Mouse (Mus musculus): ENCODE results near the gene Il6ra. TPM values are rescaled to one million over a fixed set of nuclear protein-coding genes. Genes with fewer than 3 reads are reported as not detected.

Il6ra gene
- 1 to 10 TPM; 5.0 to 6.1 TPM for total RNA-seq (2021)
- long read RNA-seq, experiment 1 = 0 reads
- long read RNA-seq, experiment 2 = 0 reads

DNA sequence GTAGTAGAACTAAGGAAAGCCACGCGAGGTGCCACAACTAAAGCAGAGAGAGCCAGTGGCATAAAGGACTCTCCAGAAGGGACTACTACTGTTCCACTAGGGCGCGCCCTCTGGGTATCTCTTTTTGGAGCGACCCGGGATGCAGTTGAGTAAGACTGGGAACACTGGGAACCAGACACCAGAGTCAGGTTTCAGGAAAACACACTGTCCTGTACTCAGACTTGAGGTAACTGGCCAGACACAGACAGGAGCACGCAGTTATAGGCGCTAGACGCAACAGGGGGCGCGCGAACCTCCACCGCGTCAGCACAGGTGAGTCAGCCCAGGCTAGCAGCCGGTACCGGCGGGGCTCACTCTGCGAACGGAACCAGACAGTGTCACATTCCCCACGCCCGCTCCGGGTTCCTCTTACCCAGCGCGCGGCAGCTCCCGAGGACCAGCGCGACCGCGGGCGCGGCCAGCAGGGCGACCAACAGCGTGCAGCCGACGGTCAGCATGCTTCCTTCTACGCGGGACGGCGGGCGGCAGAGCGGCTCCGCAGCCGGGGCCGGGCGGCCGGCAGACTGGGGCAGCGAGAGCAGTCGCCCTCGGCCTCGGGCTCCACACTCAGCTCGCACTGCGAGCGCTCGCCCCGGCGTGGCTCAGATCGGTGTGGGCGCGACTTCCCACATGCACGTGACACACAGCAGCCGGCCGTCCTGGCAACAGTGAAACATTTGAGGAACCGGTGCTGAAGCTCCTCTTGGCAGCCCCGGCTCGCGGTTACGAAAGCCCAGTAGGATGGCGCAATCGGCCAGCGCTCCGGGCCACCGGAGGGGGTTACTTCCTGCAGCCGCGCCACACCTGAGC is at the start of gene Il6ra:
Il6ra (minus strand) TSS at position 654 of the 849 bp plus-strand sequence.
- DNase-seq (ENCODE audit: low spot score in 2 of 2) = peak; percentile 73 to 82

DNA sequence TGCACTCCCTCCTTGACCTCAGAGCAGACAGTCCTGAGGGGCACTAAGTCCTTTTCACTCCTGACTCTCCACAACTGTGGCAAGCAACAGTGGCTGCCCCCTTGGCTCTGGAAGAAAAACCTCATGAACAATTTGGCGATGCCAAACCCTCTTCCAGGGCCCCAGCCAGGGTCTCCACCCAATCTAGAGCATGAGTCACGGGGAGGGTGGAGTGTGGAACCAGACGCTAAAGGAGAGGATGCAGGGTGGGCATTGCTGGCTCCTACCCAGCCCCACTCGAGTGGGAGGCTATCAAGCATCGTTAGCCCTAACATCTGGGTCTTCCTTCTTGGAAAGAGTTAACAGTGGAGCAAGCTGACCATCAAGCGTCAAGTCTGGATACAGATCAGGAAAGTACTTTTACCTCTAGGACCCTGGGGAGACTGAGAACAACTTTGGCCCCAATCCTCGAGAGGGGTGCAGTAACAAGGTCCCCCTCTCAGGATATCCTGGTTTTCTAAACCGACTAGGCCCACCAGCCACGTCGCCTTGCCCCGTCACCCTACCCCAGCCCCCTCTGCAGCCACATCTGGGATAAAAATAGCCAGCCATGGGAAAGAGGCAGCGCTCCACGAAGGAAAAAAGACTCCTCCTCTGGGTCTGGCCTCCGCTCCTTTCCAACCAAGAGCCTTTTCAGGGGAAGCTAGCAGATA is 49.2 kb upstream of the Il6ra start:
- peak in 1 of 2 experiments; percentile 32 for DNase-seq (ENCODE audit: low spot score in 2 of 2)

DNA sequence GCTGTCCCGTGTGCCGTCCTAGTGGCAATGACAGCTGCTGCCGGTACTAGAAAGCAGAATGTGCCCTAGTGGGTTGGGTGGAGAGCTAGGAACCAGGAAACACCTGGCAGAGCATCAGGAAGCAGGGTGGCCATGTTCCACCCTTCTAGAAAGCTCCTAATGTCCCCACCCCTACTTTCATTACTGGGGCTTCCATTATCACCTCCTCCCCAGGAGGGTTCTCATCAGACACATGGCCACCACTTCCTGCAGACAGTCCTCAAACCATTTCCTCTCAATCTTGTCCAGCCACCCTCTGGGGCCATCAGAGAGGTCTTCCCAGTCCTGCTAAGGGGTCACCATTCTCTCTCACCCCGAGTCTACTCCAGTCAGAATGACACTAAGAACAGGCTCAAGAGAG is 48.4 kb upstream of the Il6ra start:
- DNase-seq (ENCODE audit: low spot score in 2 of 2) = no peak

DNA sequence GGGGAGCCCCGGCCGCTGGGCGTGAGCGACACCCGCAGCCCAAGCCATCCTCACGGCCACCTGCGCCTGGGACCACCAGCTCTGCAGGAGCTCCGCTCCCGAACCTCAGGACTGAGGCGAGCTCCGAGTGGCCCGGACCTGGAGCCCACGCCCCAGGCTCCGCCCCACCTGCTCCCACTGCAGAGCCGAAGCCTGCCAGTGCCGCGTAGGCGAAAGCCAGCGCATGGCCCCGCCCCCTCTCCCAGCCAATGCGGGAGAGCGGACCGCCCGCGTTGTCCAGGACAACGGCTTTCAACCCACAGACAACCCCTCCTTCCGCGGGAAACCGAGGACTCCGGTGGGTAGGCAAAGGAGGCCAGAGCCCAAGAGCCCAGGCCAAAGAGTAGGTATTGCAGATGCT is 47.5 kb upstream of the Il6ra start:
- DNase-seq (ENCODE audit: low spot score in 2 of 2) = peak; percentile 91 to 96

DNA sequence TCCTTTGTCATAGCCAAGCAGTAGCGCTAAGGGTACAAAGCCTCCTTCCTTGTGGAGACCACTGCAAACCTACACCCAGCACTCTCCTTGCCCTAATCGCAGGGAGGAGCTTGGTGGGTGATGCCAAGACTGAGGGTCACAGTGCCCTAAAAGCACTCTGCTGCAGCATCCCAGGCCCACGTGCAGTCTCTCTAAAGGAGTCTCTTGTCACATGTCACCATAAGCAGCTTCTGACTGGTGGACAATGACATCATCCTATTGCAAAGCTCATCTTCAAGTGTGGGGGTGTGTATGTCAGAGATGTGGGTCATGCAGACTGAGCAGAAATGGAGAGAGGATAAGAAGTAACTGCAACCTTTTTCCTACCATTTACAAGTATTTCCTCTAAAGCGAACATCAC is 46.4 kb upstream of the Il6ra start:
- DNase-seq (ENCODE audit: low spot score in 2 of 2) = peak; percentile 48 to 67

DNA sequence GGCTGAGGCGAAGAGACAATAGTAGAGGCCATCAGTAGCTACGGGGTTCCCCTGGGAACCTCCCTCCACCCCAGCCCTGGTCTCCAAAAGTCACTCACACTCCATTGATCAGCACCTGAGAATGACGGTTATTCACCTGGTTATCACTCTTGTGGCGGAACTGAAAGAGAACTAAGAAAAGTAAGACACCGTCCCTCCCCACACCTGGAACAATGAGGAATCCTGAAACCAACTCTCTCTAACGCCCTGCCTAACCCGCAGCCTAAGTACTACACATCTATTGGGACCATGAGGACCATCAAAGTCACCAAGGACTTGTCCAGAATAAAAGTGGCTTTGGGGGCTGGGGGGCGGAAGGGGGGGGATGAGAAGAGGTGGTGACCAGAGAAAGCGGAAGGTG is 44.9 kb upstream of the Il6ra start:
- DNase-seq (ENCODE audit: low spot score in 2 of 2) = no peak

DNA sequence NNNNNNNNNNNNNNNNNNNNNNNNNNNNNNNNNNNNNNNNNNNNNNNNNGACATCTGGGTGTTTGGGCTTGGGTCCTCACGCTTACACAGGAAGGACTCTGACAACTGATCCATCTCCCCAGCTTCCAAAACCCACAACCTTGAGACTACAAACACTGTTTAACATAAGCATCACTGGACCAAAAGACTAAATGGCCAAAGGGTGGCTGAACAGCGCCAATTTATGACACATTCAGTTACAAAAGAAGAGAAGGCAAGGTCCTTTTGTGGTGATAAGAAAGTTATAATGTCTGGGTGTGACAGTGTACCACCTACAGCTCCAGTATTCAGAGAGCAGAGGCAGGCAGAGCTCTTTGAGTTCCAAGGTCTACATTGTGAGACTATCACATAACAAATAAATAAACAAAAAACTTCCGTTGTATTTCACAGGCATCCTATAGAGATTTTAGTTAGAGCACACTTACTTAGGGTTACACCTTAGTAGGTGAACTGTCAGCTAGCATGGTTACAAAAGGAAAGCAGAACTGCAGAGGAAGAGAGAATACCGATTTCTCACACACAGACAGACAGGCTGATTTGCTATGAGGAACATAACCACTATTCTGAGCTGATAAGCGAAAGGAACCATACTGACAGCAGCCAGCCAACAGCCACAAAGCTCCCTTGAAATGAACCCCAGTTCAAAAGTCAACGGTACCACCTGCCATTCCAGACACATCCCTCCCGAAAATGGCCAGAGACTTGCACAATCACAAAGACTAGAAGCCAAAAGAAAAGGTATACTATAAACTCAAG is 43.4 kb upstream of the Il6ra start:
- no peak for DNase-seq (ENCODE audit: low spot score in 2 of 2)

DNA sequence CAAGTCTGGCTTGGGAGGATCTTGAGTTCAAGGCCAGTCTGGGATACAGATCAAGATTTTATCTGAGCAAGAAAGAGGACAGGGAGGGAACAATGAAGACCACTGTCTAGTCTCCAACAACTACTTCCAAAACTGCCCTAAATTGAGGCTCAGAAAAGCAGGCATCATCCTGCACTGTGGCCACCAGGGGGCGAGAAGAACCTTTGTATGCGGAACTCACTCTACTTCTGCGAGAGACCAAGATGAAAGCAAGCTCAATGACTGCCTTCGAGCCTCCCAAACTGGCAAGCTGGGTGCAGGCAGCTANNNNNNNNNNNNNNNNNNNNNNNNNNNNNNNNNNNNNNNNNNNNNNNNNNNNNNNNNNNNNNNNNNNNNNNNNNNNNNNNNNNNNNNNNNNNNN is 40.4 kb upstream of the Il6ra start:
- DNase-seq (ENCODE audit: low spot score in 2 of 2) = peak; percentile 65 to 87

DNA sequence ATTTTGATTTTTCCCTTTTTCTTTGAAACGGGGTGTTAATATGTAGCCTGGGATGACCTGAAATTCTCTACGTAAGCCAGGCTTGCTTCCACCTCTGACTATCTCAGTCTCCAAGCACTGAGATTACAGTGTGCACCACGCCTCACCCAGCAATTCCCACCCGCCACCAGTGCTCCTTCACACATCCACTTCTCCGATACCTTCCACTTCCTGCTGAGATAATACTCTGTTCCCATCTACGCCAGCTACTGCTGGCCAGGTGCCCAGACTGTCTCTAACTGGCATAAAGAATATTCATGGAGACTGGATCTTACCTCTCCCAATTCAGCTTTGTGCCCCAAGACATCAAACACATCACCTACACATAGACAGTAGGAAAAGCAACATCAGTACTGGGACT is 35.7 kb upstream of the Il6ra start:
- no peak for DNase-seq (ENCODE audit: low spot score in 2 of 2)

DNA sequence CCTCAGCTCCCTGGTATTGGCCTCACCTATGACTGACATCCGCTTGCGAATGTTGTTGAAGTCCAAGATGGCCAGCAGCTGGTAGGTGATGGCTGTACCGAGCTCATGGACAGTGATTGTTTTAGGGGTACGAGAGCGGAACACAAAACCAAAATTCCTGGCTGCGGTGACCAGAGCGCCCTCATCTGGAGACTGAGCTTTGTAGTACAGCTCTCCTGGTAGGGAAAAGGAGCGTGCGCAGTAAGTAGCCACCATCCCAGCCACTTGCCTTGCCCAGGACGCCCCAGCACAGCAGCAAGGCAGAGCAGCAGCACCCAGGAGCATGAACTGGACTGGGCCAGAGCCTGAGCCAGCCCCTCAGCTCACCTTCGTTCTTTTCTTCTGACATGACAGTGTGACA is 35.0 kb upstream of the Il6ra start:
- DNase-seq (ENCODE audit: low spot score in 2 of 2) = no peak

DNA sequence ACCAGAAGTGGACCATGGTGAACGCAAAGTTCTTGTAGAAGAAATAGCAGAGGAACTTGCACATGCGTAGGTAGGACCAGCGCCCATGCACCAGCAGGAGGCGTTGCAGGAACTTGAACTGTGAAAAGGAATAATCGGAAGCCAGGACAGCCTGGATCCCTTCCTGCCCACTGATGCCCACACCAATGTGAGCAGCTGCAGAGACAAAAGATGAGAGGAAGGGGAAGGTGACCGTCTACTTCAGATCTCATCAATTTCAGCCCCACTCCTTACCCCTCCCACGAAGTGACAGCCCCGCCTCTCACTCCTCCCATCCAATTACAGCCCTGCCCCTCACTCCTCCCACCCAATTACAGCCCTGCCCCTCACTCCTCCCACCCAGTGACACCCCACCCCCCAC is 32.0 kb upstream of the Il6ra start:
- DNase-seq (ENCODE audit: low spot score in 2 of 2) = no peak

DNA sequence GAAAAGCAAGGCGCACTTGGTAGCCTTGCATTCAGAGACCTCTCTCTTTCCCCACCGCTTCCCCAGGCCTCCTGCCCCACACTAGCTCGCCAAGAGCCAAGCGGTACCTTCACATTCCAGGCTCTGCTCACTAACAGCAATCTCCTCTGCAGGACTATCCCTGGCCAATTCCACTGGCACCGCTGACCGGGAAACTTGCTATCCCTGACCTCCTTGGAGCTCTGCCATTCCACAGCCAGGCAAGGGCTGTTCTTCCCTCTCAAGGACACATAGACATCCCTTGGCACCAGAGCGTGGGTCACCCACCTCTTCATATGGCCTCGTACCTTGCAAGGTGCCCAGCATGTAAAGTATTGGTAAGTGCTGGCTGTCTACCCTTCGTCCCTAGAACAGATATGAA is 29.9 kb upstream of the Il6ra start:
- no peak for DNase-seq (ENCODE audit: low spot score in 2 of 2)

DNA sequence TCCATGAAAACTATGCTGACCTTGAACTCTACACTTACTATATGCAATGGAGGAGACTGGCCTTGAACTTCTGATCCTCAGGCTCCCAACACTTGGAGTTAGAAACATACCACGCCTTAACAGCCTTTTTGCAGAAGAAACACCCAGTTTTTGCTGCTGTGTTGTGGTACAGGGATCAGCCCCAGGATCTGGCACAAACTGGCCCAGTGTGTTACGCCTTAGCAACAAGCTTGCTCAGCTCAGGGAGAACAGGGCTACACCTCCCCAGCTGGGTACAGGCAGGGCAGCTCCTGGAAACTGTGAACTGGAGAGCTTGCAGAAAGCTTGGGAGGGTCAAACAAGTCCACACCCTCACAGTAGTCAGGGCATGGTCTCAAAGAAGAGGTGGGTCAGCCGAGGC is 23.5 kb upstream of the Il6ra start:
- no peak for DNase-seq (ENCODE audit: low spot score in 2 of 2)

DNA sequence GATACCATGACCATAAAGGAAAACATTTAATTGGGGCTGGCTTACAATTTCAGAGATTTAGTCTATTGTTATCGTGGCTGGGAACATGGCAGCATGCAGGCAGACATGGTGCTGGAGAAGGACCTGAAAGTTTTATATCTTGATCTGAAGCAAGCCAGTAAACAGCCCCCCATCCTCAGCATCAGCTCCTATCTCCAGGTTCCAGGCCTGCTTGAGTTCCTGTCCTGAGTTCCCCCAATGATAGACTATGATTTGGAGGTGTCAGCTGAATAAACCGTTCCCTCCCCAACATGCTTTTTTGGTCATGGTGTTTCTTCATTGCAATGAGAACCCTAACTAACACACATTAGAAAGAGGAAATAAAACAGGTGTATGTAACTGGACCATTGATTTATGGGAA is 19.9 kb upstream of the Il6ra start:
- no peak for DNase-seq (ENCODE audit: low spot score in 2 of 2)

DNA sequence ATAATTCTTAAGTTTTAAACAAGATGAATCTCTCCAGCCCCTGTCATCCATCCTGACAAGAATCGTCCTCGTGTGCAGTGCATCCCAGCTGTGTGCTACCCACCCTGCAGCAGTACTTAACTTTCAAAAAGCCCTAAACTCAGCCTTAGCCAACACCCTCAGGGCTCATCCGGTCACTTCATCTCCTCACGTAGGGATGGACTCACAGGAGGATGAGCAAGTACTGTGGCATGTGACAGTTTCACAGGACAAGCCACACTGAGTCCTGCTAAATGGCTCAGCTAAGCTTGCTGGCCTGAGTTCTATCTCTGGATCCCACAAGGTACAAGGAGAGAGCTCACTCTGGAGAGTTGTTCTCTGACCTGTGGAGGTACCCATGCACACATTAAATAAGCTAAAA is 16.0 kb upstream of the Il6ra start:
- DNase-seq (ENCODE audit: low spot score in 2 of 2) = no peak

DNA sequence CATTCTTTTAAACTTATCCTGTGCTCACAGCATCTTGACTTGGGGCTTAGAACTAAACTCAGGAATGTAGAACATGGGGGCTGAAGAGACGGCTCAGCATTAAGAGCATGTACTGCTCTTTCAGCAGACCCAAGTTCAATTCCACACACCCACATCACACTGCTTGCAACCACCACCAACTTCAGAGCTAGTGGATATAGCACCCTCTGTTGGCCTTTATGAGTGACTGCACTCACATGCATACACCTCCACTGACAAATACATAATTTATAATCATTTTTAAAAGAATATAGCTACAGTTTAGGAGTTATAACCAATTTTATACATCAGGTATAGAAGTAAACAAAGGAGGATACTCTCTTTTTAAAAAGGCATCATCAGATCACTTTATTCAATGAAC is 13.4 kb upstream of the Il6ra start:
- no peak for DNase-seq (ENCODE audit: low spot score in 2 of 2)

DNA sequence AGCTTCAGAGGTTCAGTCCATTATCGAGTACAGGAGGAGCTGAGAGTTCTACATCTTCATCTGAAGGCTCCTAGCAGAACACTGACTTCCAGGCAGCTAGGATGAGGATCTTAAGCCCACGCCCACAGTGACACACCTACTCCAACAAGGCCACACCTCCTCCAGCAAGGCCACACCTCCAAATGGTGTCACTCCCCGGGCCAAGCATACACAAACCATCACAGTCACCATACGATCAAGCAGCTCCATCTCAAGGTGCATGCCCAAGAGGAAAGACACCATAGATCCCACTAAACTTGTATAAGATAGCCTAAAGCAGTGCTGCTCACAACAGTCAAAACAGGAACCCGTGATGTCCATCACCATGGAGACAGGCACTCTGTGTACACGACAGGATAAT is 7.7 kb upstream of the Il6ra start:
- no peak for DNase-seq (ENCODE audit: low spot score in 2 of 2)

DNA sequence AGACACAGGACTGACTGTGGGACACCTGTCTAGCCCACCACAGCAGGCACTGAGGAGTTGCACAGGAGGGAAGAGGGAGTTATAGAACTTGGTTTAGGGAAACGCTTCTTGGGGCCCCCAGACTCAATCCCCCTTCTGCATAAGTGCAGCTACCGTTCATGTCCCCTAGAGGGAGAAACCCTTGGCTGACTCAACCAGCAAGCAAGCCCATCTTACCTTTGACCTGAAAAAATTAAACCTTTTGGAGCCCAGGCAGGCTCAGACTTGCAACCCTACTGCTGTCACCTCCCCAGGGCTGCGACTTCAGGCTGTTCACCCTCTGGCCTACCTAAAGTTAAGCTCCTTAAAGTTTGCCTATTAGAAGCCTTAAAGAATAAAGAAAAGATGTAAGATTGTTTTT is 4.4 kb upstream of the Il6ra start:
- no peak for DNase-seq (ENCODE audit: low spot score in 2 of 2)

DNA sequence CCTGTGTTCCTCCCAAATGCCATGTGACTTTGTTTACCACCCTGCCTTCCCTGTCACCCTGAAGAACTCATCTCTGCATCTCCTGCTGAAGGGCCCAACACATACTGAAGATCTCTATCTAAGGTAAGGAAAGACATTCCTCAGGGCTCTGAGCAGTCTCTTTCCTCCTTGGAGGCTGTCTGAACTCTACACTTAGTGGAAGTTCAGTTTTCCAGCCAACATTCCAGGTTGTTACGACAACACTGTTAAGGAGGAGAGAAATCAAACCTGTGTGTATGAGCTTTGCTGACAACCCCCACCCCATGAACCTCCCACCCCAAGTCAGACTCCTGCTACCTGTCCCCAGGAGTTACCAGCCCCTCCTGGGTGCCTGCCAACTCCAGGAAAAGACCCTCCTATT is 3.6 kb upstream of the Il6ra start:
- DNase-seq (ENCODE audit: low spot score in 2 of 2) = no peak

DNA sequence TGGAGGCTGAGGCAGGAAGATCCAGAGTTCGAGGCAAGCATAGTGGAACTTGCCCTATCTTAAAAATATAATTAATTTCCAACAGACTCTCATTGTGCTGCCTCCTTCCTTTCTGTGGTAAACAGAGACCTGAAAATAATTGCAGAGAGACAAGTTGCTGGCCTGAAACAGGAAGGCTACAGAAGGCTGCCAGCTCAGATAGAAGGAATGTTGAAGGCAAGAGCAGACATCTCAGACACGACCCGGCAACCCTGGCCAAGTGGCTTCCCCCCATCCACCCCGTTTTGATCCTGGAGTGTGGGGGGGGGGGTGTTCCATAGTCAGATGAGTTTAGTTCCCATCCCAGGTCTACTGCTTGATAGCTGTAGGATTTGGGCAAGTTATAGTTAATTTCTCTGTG is 1.7 kb upstream of the Il6ra start:
- no peak for DNase-seq (ENCODE audit: low spot score in 2 of 2)

DNA sequence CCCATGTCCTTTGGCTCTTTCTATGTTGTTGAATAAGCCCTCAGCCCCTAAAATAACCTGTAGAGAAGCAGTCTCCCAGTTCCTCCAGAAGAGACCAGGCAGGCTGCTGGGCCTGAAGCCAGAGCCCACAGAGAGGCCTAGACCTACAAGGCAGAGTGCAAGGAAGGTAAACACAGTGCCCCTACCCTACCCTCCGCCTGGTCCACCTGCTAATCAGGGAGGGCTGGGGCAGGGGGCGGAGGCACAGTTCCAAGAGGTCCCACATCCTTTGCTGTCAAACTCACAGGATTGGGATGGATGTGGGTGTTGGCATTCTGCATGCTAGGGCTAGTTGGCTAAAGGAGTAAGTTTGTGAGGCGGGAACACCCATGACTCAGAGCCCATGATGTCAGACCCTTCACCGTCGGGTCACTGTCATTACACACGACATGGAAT is 871 bp downstream of the Il6ra start:
- DNase-seq (ENCODE audit: low spot score in 2 of 2) = no peak

DNA sequence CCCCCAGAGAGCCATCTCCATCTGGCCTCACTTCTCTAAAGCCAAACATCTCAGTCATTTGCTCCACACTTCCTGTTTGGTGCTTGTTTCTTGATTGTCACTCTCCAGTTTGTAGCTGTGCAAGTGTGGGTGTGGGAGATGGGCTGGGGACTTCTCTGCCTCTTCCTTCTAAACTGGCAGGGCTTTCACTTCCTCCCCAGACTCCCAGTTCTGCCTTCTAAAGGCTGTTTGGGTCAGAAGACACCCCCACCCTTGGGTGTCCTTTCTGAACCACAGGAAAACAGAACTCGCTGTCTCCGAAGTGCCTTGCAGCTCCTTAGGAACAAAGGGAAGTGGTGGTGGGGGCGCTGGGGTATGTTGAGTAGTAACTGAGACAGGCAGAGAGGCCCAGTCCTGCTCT is 1.8 kb downstream of the Il6ra start:
- DNase-seq (ENCODE audit: low spot score in 2 of 2) = peak in 1 of 2 experiments; percentile 31
